Mouse (Mus musculus) right cerebral cortex, adult 2 months (tissue): ENCODE data around the gene Abcb10.
"Not testable (repeated sequence)": the region's sequence is repeated elsewhere in the genome, so short reads cannot be mapped to it uniquely, and the experiment has no call there.

ENCODE experiments used
- DNase-seq, 2 experiments: peaks; one replicate each; pipeline ENCODE4 v3.0.0; 2021 to 2022; ENCODE audit warnings: low spot score in 2 of 2

The Abcb10 gene

DNA sequence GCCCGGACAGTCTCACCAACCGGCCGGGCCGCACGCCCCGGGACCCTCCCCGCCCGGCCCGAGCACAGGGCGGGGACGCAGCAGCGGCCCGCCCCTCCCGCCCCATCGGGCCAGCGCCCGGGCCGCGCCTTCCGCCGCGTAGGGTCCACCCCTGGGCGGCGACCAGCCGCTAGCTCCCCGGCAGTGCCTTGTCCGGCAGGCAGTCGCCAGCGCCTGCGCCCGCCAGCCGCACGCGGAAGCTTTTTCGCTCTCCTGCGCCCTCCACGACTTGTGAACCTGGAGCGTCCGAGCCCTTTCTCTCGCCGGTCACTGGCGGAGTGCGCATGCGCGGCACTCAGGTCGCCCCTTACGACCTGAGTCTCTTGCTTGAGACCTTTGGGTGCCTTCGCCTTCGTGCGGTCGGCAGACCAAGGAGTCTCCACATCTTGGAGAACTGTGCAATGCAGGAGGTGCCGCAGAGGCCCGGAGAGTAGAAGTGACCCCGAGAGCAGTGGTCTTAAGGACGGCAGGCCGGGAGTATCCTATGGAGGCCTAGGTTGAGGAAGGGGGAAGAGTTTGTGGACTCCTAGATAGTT, at the start of gene Abcb10:
Gene Abcb10 (minus strand): TSS at position 297 of the 575 bp plus-strand sequence.
- DNase-seq = peak; percentile 68 to 78

DNA sequence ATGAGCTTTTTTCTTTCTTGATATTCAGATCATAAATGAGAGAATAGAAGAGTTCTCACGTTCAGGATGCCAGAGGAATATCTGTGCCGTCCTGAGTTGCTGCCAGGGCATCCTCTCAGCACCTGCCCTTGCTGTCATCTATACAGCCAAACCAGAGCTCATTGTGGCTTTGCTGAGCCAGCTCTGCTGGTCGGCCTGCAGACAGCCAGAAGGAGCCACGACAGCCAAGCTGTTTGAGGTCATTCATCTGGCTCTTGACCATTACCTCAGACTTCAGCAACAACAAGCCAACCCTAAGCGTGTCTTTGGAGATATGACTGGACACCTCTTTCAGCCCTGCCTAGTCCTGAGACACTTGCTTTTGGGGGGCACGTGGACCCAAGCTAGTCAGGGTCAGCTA, 44.9 kb upstream of the Abcb10 start:
- no peak for DNase-seq

DNA sequence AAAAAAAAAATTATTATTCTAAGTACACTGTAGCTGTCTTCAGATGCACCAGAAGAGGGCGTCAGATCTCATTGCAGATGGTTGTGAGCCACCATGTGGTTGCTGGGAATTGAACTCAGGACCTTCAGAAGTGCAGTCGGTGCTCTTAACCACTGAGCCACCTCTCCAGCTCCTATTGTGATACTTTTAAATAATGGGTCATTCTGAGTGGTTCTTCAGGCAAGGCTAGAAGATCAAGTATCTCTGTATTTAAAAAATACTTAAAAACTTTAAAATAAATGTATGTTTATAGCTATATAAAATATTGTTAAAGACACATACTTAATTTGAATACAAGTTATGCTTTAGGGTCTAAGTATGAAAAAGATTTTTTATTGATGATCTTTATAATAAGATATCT, 43.3 kb upstream of the Abcb10 start:
- not testable (repeated sequence) for DNase-seq

DNA sequence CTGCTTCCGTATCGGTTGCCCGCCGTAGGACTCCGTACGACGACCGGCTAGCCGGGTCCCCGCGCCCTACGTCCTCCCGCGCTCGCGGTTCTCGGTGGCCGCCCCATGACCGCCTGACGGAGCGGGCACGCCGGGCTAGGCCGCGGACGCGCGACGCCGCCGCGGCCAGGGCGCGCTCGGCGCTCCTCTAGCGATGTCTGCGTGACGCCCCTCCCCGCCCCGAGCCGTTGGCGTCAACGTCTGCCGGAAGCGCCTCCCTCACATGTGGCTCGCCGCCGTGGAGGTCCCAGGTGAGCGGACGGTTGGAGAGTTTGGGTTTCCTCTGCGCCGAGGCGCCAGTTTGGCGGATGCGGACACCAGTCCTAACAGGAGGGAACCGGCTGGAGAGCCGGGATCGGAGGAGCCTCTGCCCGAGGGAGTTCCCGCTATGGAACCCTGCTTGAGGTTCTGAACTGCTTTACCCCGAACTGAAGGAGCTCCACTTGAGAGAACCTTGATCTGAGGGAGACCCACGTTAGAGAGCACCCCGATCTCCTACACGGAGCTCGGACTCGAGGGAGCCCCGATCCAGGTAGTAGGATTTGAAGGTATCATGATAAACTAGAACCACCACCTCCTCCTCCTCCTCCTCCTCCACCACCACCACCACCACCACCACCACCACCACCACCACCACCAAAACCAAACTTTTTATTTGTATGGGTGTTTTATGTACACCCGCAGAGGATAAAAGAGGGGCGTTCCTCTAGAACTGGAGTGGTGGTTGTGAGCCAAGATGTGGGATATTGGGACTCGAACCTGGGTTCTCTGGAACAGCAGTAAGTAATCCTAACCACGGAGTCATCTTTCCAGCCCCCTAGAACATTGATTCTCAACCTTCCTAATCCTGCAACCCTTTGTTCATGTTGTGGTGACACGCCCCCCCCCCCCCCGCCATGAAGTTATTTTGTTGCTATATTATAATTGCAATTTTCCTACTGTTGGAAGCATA, 38.6 kb upstream of the Abcb10 start, which contains the start of the genes Taf5l and Urb2:
Gene Taf5l (minus strand): TSS at position 161 of the 991 bp plus-strand sequence.
Gene Urb2 (plus strand): TSS at position 272 of the 991 bp plus-strand sequence.
- peak; percentile 89 to 95 for DNase-seq

DNA sequence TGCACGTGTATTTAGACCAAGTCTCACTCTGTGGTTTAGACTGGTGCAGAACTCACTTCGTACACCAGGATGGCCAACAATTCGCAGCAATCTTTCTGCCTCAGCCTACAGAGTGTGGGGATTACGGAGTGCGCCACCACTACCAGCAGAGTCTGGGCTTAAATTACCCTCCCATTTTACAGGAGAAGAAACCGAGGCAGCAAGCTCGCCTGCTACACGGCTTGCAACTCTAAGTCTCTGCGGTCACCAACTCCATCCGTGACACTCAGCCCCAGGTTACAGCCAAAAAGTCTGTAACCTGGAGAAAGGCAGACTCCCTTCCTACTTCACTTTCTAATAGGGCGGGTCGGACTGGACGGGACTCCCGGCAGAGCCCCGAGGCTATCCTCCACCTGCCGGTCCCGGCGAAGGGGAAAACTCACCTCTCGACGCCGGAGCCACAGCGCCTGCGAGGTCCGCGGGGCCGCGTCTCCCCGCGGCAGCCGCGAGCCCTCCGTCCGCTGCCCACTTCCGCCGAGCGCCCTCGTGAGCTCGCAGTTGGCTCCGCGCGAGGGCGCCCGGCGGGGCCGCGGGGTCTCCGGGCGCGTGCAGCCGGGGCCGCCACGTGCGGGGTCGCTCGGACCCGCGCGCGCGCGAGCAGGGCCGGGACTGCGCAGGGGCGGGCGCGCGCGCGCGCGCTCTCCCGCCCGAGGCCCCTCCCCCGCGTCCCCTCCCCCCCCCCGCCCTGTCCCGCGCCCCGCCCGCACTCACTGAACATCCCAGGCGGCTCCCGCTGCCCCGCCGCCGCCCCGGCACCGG, 37.7 kb upstream of the Abcb10 start:
- peak in 1 of 2 experiments; percentile 12 for DNase-seq

DNA sequence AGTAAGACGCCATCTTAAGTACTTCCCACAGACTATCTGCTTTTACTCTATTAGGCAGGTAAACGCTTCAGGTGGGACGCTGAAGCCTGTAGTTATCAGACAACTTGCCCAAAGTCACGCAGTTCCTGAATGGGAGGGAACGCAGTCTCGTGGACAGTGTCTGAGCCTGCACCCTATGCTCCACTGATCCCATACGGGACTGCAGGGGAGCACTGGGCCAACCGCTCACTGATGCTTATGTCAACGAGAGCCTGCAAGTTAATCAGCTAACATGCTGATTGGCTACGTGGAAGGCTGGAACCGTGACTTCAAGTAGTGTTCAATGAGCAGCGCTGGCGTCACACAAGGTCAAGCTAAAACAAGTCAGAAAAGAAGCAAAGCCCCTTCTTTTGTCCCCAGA, 36.9 kb upstream of the Abcb10 start:
- DNase-seq = no peak

DNA sequence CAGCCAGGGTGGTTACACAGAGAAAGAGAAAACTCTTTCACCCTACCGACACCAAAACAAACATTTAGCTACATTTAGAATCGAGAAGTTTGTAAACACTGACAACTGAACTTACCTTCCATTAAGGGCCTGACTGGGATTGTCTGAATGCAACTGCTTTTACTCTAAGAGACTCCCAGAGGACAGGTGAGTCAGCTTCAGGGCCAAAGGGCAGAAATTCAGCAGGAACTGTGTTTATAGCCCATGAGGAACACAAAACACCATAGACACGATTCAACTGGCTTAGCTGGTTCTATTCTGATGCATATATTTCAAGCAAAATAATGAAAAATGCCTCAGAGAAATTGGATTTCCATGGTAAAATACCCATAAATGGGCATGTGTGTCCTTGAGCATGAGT, 31.8 kb upstream of the Abcb10 start:
- no peak for DNase-seq

DNA sequence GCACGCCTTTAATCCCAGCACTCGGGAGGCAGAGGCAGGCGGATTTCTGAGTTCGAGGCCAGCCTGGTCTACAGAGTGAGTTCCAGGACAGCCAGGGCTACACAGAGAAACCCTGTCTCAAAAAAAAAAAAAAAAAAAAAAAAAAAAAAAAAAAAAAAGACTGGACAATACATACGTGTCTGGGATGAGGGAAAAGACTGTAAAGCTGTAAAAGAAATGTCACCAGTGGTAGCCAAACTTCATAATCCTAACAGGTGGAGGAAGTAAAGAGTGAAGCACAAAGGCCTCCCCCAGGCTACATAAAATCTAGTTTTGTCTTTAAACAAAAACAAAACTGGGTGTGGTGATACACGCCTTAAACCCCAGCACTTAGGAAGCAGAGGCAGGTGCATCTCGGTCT, 31.4 kb upstream of the Abcb10 start:
- not testable (repeated sequence) for DNase-seq

DNA sequence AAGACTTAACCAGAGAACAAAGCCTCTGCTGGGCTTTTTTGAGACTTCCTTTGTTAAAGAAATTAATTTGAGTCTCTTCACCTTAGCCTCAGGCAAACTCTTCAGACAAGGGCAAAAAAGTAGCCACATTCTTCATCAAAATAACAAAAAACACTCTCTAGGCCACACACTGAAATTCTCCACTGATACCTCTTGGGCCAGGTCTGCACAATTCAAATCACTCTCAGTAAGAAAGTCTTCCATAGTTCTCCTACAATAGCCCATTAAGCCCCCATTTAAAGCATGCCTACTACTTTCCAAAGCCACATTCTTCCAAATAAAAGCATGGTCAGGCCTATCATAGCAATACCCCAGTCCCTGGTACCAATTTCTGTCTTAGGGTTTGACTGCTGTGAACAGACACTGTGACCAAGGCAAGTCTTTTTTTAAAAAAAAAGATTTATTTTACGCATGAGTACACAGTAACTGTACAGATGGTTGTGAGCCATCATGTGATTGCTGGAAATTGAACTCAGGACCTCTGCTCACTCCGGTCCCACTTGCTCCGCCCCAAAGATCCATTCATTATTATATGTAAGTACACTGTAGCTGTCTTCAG, 29.2 kb upstream of the Abcb10 start:
- no peak for DNase-seq

DNA sequence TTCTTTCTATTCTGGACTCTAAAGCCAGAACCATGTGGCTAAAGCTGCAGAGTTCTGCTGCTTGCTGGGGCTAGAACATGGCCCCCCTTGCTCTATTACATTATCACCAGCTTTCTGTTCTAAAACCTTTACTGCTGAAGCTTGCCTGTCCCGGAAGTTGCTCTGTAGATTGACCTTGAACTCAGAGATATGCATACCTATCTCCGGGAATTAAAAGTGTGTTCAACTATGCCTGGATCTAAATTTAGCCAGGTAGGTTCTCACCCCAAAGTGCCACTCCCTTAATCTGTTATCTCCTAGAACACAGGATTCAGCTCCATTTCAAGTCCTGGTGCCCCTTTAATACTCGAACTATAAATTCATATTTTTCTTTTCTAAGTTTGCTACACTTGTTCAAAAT, 28.7 kb upstream of the Abcb10 start:
- DNase-seq = no peak

DNA sequence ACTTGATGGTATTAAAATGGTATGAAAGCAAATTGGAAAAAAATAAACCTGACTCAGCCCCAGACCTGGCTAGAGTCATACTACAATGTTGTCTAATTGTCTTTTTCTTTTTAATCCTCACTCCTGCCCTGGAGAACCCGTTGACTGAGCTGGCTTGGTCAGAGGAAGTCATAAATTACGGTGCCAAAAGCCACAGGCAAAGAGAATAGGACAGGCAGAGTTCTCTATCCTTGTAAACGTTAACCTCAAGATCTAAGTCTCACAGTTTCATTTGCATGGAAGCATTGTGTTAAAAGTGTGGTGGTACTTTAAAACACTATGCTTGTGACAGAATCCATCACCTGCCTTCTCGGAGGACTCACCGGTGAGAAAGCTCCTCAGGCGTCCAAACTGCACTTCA, 24.9 kb upstream of the Abcb10 start:
- DNase-seq = no peak

DNA sequence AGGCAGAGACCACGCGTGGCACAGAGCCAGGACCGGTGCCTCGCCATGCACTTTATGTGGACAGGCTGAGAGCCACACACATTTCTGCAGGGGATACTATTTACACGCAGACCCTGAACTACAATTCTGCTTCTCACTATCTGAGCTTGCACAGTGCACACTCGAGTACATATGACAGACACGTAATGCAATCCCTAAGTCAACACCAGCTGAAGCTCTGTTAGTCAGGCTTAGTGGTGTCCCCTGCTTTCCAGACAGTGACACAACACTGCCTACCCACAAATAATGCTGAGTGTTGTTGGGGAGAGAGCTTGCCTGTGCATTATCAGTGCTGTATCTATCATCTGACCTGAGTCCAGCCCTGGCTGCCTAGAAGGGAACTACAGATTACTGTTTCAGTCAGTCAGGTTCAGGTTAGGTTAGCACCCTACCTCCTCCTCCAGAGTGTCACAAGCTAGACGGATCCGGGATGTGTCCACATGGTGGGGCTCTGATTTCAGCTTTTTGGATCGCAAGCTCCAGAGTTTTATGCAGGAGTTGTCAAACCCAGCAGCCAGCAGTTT, 19.7 kb upstream of the Abcb10 start:
- DNase-seq = no peak

DNA sequence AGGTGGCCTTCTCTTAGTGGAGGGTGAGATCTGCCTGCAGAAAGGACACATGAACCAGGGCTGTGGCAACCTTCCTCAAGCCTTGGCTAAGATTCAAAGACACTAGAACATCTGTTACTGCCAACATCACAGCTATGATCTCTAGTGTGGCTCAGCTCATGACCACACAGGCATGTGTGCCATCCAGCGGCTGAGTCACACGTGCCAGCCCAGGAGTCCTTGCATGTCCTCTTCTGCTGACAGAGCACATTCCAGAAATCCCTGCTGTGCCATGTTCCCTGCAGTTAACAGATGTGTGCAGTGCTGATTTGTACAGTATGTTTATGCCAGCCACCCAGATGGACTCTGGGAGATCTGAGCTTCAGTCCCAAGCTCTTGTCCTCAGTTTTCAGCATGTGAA, 16.6 kb upstream of the Abcb10 start:
- no peak for DNase-seq

DNA sequence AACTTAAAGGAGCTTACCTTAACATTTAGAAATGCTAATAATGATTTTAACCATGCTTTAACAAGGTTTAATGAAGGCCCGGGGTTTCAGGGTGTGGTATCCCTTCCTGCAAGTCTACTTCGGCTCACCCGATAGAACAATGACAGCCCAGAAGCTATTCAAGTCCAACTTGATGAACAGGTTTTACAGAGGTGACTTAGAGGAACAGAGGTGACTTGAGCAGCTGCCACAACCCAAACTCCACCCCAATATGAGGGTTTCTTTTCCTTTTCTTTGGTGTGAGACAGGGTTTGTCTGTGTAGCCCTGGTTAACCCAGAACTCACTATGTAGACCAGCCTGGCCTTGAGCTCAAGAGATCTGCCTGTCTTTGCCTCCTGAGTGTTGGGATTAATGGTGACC, 11.1 kb upstream of the Abcb10 start:
- DNase-seq = no peak

DNA sequence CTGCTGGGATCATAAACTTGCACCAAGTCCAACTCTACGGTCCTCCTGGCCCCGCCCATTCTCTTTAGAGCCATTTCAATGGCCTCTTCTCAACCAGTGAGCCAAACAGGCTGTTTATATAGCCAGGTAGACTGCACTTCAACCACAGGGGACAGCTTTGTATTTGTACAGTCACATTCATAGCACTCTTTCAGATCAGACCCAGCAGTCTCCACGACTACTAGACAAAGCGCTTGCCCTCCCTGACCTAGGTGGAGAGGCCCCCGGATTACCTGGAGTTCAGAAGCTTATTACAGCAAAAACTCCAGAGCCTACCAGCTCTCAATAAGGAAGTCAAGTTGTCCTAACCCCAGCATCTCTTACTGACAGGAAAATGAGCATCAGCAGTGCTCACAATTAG, 10.7 kb upstream of the Abcb10 start:
- no peak for DNase-seq

DNA sequence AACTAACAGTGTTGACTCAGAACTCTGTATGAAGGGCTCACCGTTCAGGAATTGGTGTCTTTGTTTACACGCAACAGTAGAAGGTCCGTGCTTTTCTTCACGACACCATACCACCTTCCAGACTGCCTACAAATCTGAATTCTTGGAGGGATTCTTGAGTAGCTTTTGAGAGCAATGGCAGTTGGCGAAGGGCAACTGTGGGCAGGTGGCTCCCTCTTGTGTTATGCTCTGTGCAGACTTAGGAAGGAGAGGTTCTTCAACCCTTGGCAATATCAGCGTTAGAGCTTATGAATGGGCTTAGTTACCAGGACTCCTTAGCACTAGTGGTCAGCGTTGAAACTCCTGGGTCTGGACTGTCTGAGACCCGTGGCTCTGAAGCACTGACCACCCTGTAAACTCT, 9.7 kb upstream of the Abcb10 start:
- DNase-seq = no peak

DNA sequence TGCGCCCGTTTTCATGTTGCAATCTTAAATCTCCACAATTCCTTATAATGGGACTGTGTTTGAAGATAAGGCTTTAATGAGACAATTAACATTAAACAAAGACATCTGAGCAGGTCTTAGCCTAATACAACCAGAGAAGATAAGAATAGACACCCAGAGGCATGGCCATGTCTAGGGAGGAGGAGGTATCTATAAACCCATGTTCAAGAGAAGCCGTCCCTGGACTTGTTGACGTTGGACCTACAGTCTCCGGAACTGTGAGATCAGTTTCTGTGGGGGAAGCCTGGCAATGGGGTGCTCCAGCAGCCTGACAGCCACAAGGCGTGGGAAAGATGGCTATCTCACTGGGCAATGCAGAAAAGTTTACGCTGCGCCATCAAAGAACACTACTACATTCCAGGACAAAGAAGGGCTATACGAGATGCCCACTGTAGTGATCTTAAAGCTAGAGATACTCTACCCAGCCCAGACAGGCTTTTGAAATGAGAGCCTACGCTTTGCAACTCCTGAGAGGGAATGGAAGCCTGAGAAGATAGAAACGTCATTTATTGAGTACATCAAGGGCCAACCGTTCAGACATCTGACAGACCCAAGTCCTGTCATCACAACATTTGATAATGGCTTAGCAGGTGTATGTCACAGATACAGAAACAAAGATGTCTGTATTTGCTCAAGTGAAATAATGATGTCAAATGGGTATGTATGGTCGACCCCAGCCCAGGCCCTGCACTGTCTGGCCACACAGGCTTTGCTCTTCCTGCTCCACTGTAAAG, 7.5 kb upstream of the Abcb10 start:
- DNase-seq = no peak

DNA sequence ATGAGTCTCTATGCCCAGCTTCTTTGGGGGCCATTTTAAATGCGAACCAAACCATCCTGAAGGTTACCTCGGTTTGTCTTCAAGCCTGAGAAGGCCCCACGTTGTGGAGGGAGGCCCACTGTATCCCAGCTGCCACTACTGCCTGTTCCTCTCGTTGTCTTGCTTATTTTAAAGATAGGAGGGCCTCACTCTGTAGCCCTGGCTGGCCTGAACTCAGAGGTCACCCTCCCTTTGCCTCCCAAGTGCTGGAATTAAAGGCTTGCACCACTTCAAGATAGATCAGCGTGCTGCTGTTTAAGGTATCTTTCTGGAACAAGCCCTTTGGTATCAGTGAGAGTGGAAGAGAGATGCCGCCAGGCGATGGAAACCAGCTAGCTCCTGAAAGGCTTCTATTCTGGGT, 6.2 kb upstream of the Abcb10 start:
- no peak for DNase-seq

DNA sequence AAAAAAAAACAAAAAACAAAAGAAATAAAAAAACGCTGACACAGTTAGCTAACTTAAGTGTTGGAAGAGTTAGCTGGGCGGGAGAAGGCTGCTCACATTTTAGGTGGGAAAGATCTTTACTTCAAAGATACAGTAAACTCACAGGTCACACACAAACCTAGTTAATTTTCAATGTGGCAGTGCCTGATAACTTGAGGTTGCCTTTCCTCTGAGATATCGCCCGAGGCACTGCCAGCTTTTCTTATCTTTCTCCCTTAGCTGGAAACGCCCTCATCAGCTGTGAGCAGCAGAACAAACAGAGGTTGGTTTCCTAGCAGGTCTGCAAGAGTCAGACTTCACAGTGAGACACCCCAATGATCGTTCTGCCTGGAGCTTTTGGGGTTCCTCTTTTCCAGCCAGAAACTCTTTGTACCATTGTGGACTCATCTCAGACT, 5.7 kb upstream of the Abcb10 start:
- DNase-seq = no peak

DNA sequence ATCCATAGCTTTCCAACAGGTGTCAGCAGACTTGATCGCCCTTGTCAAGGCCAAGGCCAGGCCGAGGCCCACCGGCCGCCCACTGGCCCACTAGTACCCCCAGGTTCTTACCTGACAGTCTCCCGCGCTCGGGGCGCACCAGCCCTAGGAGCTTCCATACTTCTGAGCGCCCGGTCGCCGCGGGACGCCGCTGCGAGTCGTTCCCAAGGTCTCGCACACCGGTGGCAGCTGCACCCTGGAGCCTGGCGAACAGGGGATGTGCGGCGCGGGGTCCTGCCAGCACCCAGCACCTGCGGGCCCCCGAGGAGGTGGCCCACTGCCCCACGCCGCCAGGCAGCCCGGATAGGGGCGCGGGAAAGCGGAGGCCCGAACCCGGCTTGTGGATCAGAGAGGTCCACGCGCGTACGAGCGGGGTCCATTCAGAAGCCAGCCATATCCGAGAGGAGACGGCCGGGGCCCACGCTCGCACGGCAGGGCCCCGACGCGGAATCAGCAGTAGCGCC, 580 bp downstream of the Abcb10 start:
- peak in 1 of 2 experiments; percentile 35 for DNase-seq
